20 mouse cellular contexts compared by ENCODE assay signal in the genomic region with DNA sequence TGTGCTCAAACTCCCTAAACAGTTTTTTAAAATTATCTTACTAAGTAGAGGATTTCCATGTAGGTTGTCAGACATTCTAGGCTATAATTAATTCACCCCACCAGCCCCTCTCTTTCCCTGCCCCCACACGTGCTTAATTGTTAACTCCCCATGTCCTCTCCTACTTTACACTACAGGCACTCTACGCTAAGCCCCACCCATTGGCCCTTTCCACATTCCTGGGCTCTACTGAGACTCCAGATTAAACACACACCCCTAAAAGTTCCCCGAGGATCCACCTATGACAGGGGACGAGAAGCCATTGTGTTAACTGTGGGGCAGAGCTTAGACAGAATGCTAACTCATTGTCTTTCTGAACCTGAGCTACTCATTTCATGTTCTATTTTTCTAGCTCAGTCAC.
DNase-seq lines count a peak whose midpoint lies in the region; ATAC-seq and TF ChIP-seq lines count a peak whose summit lies in the region.
"Had no signal": no experiment of that assay in that cellular context is flagged by ENCODE, and none has a peak within 500 bp of the region (broad histone marks: within the 10 kb centered on the region; RNA-seq: fewer than 3 reads in every experiment).

No protein-coding gene starts in this region.

- no peak overlapping the region for H3K4me2 ChIP-seq in lung, postnatal 0 days (replicated peaks; ENCODE audit: low read depth, low read length)
- no peak overlapping the region for H3K4me2 ChIP-seq in neural tube, embryonic 15.5 days
- H3K4me2 ChIP-seq: embryonic facial prominence, embryonic 12.5 days; forebrain, embryonic 15.5 days; hindbrain, embryonic 14.5 days had no signal

- no peak for TF ChIP-seq CTCF in lung, postnatal 0 days (IDR thresholded peaks at IDR 0.05)

- peak; percentile 68 for DNase-seq in heart, adult 11 months
- DNase-seq in heart, postnatal 4 days: no peak
- DNase-seq in kidney, postnatal 4 days: peak; percentile 3 to 13
- DNase-seq in kidney, postnatal 10 days: no peak
- no peak for DNase-seq in lung, postnatal 0 days (ENCODE audit: low spot score)
- no peak for DNase-seq in lung, postnatal 10 days
- DNase-seq: adrenal gland, postnatal 10 days; B cell, adult 2 months; cerebellum, adult 11 months; cerebellum, adult 9-10 months; cerebellum, postnatal 25 days; gastrocnemius, postnatal 36 days; heart, adult 18-20 months; heart, postnatal 10 days had no signal

- TF ChIP-seq EP300 in lung, postnatal 0 days (IDR thresholded peaks at IDR 0.05): no peak

- no peaks in the 10 kb centered on the region for H3K36me3 ChIP-seq in lung, postnatal 0 days (ENCODE audit: insufficient read depth, low read length)
- no peaks in the 10 kb centered on the region for H3K36me3 ChIP-seq in neural tube, embryonic 15.5 days
- H3K36me3 ChIP-seq: embryonic facial prominence, embryonic 12.5 days; forebrain, embryonic 15.5 days; heart, embryonic 10.5 days had no signal

- peak; percentile 37; the same call in 1 of the 2 replicates for ATAC-seq in lung, postnatal 0 days
- ATAC-seq in neural tube, embryonic 15.5 days (ENCODE audit: low FRiP score): no peak
- ATAC-seq: CD4-positive, CD25-positive, alpha-beta regulatory T cell, adult 4 months; forebrain, embryonic 15.5 days had no signal

- WGBS in lung, postnatal 0 days: 46% methylated on average over 4 of the region's 4 CpGs
- WGBS in neural tube, embryonic 15.5 days: 64% methylated on average over 4 of the region's 4 CpGs

- no peak overlapping the region for H3K27ac ChIP-seq in lung, postnatal 0 days (ENCODE audit: low read length)
- no peak overlapping the region for H3K27ac ChIP-seq in neural tube, embryonic 15.5 days (replicated peaks)
- H3K27ac ChIP-seq: embryonic facial prominence, embryonic 12.5 days; forebrain, embryonic 15.5 days; heart, embryonic 10.5 days; hindbrain, embryonic 14.5 days had no signal

- no peak overlapping the region for H3K9ac ChIP-seq in lung, postnatal 0 days (replicated peaks; ENCODE audit: low read depth)
- H3K9ac ChIP-seq in neural tube, embryonic 15.5 days (replicated peaks): no peak overlapping the region
- H3K9ac ChIP-seq: embryonic facial prominence, embryonic 12.5 days; forebrain, embryonic 15.5 days; hindbrain, embryonic 14.5 days had no signal

- no peaks in the 10 kb centered on the region for H3K9me3 ChIP-seq in lung, postnatal 0 days (ENCODE audit: low read length)
- H3K9me3 ChIP-seq in neural tube, embryonic 15.5 days (replicated peaks): no peaks in the 10 kb centered on the region
- H3K9me3 ChIP-seq: embryonic facial prominence, embryonic 12.5 days; forebrain, embryonic 15.5 days; heart, embryonic 10.5 days had no signal

- H3K4me3 ChIP-seq in lung, postnatal 0 days (ENCODE audit: low read depth, low read length): no peak overlapping the region
- H3K4me3 ChIP-seq in neural tube, embryonic 15.5 days (replicated peaks): no peak overlapping the region
- H3K4me3 ChIP-seq: embryonic facial prominence, embryonic 12.5 days; forebrain, embryonic 15.5 days; heart, embryonic 10.5 days had no signal

- H3K4me1 ChIP-seq in lung, postnatal 0 days (ENCODE audit: insufficient read depth, low read depth, low read length): no peaks in the 10 kb centered on the region
- no peaks in the 10 kb centered on the region for H3K4me1 ChIP-seq in neural tube, embryonic 15.5 days
- H3K4me1 ChIP-seq: embryonic facial prominence, embryonic 12.5 days; forebrain, embryonic 15.5 days; heart, embryonic 10.5 days had no signal

- no peaks in the 10 kb centered on the region for H3K27me3 ChIP-seq in lung, postnatal 0 days (replicated peaks; ENCODE audit: insufficient read depth, low read length)
- H3K27me3 ChIP-seq in neural tube, embryonic 15.5 days (replicated peaks): no peaks in the 10 kb centered on the region
- H3K27me3 ChIP-seq: embryonic facial prominence, embryonic 12.5 days; forebrain, embryonic 15.5 days had no signal

Comparison
In these comparisons a context has a peak if more than half of its experiments do, and no peak if none do; other contexts are left out.
1. DNase-seq: peak in heart, adult 11 months (single experiment) and kidney, postnatal 4 days (2 of 2); none in heart, postnatal 4 days (single experiment), kidney, postnatal 10 days (single experiment), lung, postnatal 0 days (single experiment) and lung, postnatal 10 days (single experiment).